ENCODE assay signal across 7 mouse cellular contexts in the genomic region with DNA sequence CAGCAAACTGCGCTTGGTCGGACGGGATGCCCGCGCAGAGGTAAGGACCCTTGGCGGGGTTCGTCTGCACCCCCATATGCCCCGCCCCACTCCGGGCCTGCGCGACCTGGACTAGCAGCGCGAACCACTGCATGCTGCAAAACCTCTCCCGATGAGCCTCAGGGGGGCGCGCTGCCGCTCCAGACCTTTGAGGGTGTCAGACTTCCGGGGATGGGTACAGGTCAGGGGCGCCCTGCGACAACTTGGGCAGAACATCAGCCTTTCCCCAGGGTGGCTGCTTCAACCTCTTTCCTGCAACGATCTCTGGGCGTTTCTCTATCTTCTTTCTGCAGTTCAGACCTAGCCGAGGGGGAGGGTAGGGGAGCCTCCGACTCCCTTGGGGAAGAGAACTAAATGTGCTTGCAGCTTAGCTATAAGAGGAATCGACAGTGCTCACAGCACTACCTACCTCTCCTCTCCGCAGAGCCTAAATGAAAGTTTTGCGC.
DNase-seq lines count a peak whose midpoint lies in the region; ATAC-seq lines count a peak whose summit lies in the region.

No protein-coding gene starts in this region.

- peaks cover 98% of the 10 kb centered on the region for H3K27me3 ChIP-seq in lung, embryonic 15.5 days
- H3K27me3 ChIP-seq in hindbrain, embryonic 11.5 days (ENCODE audit: control insufficient read depth, insufficient read depth, low read length), result peaks cover 50% of the 10 kb centered on the region
- H3K27me3 ChIP-seq in liver, embryonic 16.5 days (ENCODE audit: control insufficient read depth, insufficient read depth, low read depth, low read length), result peaks cover 91% of the 10 kb centered on the region
- peaks cover 95% of the 10 kb centered on the region for H3K27me3 ChIP-seq in stomach, embryonic 15.5 days (replicated peaks)

- no peak overlapping the region for H3K9ac ChIP-seq in lung, embryonic 15.5 days
- peak overlapping the region; percentile 78 for H3K9ac ChIP-seq in hindbrain, embryonic 11.5 days (ENCODE audit: low read depth, low read length)
- H3K9ac ChIP-seq in liver, embryonic 16.5 days (ENCODE audit: low read depth, low read length), result no peak overlapping the region
- H3K9ac ChIP-seq in stomach, embryonic 15.5 days, result no peak overlapping the region

- peak overlapping the region; percentile 62 for H3K4me2 ChIP-seq in lung, embryonic 15.5 days
- H3K4me2 ChIP-seq in hindbrain, embryonic 11.5 days (replicated peaks; ENCODE audit: low read depth, low read length), result peak overlapping the region; percentile 70
- H3K4me2 ChIP-seq in liver, embryonic 16.5 days (ENCODE audit: low read depth, low read length), result peak overlapping the region; percentile 12; the same call in 1 of the 2 replicates
- peak overlapping the region; percentile 61 for H3K4me2 ChIP-seq in stomach, embryonic 15.5 days

- no peaks in the 10 kb centered on the region for H3K9me3 ChIP-seq in lung, embryonic 15.5 days
- no peaks in the 10 kb centered on the region for H3K9me3 ChIP-seq in hindbrain, embryonic 11.5 days (ENCODE audit: control insufficient read depth, low read length)
- H3K9me3 ChIP-seq in liver, embryonic 16.5 days (replicated peaks; ENCODE audit: control insufficient read depth, low read length), result no peaks in the 10 kb centered on the region
- no peaks in the 10 kb centered on the region for H3K9me3 ChIP-seq in stomach, embryonic 15.5 days

- ATAC-seq in lung, embryonic 15.5 days (ENCODE audit: borderline replicate concordance, extremely low read depth, low FRiP score, low TSS enrichment), result 0 out of 2 replicates have a peak, but pooled peaks have one; percentile 49
- ATAC-seq in hindbrain, embryonic 11.5 days (ENCODE audit: low FRiP score), result peak; percentile 75
- no peak for ATAC-seq in liver, embryonic 16.5 days (ENCODE audit: low read depth)
- ATAC-seq in stomach, embryonic 15.5 days (ENCODE audit: insufficient read depth, low FRiP score, low read depth), result 0 out of 2 replicates have a peak, but pooled peaks have one; percentile 35

- under 1% methylated on average over 27 of the region's 27 CpGs for WGBS in lung, embryonic 15.5 days
- under 1% methylated on average over 22 of the region's 27 CpGs for WGBS in hindbrain, embryonic 11.5 days
- WGBS in liver, embryonic 16.5 days (ENCODE audit: insufficient replicate concordance), result 2% methylated on average over 27 of the region's 27 CpGs
- WGBS in stomach, embryonic 15.5 days, result under 1% methylated on average over 27 of the region's 27 CpGs

- peak overlapping the region; percentile 35 for H3K4me3 ChIP-seq in lung, embryonic 15.5 days
- peak overlapping the region; percentile 42 for H3K4me3 ChIP-seq in hindbrain, embryonic 11.5 days (ENCODE audit: low read depth, low read length)
- H3K4me3 ChIP-seq in liver, embryonic 16.5 days (ENCODE audit: low read depth, low read length), result peak overlapping the region; percentile 21
- H3K4me3 ChIP-seq in stomach, embryonic 15.5 days (replicated peaks), result peak overlapping the region; percentile 37

- no peak overlapping the region for H3K27ac ChIP-seq in lung, embryonic 15.5 days
- peak overlapping the region; percentile 97 for H3K27ac ChIP-seq in hindbrain, embryonic 11.5 days (ENCODE audit: low read depth, low read length)
- H3K27ac ChIP-seq in liver, embryonic 16.5 days (ENCODE audit: low read length), result no peak overlapping the region
- H3K27ac ChIP-seq in stomach, embryonic 15.5 days, result no peak overlapping the region

- peaks cover 13% of the 10 kb centered on the region for H3K4me1 ChIP-seq in lung, embryonic 15.5 days
- H3K4me1 ChIP-seq in hindbrain, embryonic 11.5 days (replicated peaks; ENCODE audit: control insufficient read depth, insufficient read depth, low read length), result peaks cover 23% of the 10 kb centered on the region
- H3K4me1 ChIP-seq in liver, embryonic 16.5 days (ENCODE audit: control insufficient read depth, low read depth, low read length), result no peaks in the 10 kb centered on the region; the same call in 1 of the 2 replicates
- peaks cover 14% of the 10 kb centered on the region; the same call in 1 of the 2 replicates for H3K4me1 ChIP-seq in stomach, embryonic 15.5 days

- DNase-seq in lung, postnatal 4 days, result no peak
- DNase-seq in cerebellum, postnatal 14 days, result peak; percentile 62 to 74
- peak; percentile 86 for DNase-seq in hindbrain, embryonic 11.5 days (ENCODE audit: low spot score)
- DNase-seq in spleen, adult 12 weeks (ENCODE audit: low spot score), result no peak

- H3K36me3 ChIP-seq in lung, embryonic 15.5 days, result no peaks in the 10 kb centered on the region
- H3K36me3 ChIP-seq in hindbrain, embryonic 11.5 days (ENCODE audit: control insufficient read depth, insufficient read depth, low read length), result no peaks in the 10 kb centered on the region
- no peaks in the 10 kb centered on the region for H3K36me3 ChIP-seq in liver, embryonic 16.5 days (ENCODE audit: control insufficient read depth, insufficient read depth)
- H3K36me3 ChIP-seq in stomach, embryonic 15.5 days, result no peaks in the 10 kb centered on the region

Comparison
In these comparisons a context has a peak if more than half of its experiments do, and no peak if none do; other contexts are left out.
1. H3K4me2 ChIP-seq: peak in every context shown above with its lines; median percentile 70 in hindbrain, embryonic 11.5 days; 62 in lung, embryonic 15.5 days; 61 in stomach, embryonic 15.5 days; 12 in liver, embryonic 16.5 days.
2. DNase-seq: peak in cerebellum, postnatal 14 days (2 of 2) and hindbrain, embryonic 11.5 days (single experiment); none in lung, postnatal 4 days (0 of 2) and spleen, adult 12 weeks (single experiment).
3. Peak in every context shown above with its lines, with median percentiles within 50 percentile points of each other: H3K4me3 ChIP-seq.